Mouse (Mus musculus): Measurements from ENCODE around the gene Smg5. TPM values are rescaled to one million over a fixed set of nuclear protein-coding genes. Genes with fewer than 3 reads are reported as not detected.
"Not testable (repeated sequence)": the region's sequence is repeated elsewhere in the genome, so short reads cannot be mapped to it uniquely, and the experiment has no call there.

The Smg5 gene
- polyA plus RNA-seq, 1 experiment, result 65.6 TPM

DNA sequence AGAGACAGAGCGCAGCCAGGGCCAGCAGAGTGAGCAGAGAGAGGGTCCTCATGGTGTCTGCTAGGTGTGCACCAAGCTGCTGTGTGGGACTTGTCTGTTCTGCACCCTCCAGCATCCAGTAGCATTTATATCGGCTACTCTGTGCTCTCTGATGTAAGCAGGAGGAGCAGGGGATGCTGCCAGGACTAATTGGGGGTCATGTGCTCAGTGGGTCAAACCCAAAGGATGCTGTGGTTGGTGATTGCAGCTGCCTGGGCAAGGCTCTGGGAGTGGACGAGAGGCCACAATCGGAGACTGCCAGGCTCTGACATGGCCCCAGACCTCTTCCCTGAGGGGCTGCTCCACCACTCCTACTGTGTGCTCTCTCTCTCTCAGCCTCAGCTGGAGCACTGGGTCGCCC, 42.5 kb downstream of the Smg5 start, which contains the start of gene Bglap2:
Gene Bglap2 (minus strand): TSS at position 101 of the 400 bp plus-strand sequence.
- H3K27ac ChIP-seq (ENCODE audit: control insufficient read depth, insufficient read depth, low read depth, low read length, poor library complexity); H3K4me1 ChIP-seq (ENCODE audit: control insufficient read depth, insufficient read depth, low read length); H3K4me3 ChIP-seq (replicated peaks; ENCODE audit: control insufficient read depth, low read depth, low read length): not testable (repeated sequence)
- WGBS, result 61% methylated on average over 5 of the region's 5 CpGs

DNA sequence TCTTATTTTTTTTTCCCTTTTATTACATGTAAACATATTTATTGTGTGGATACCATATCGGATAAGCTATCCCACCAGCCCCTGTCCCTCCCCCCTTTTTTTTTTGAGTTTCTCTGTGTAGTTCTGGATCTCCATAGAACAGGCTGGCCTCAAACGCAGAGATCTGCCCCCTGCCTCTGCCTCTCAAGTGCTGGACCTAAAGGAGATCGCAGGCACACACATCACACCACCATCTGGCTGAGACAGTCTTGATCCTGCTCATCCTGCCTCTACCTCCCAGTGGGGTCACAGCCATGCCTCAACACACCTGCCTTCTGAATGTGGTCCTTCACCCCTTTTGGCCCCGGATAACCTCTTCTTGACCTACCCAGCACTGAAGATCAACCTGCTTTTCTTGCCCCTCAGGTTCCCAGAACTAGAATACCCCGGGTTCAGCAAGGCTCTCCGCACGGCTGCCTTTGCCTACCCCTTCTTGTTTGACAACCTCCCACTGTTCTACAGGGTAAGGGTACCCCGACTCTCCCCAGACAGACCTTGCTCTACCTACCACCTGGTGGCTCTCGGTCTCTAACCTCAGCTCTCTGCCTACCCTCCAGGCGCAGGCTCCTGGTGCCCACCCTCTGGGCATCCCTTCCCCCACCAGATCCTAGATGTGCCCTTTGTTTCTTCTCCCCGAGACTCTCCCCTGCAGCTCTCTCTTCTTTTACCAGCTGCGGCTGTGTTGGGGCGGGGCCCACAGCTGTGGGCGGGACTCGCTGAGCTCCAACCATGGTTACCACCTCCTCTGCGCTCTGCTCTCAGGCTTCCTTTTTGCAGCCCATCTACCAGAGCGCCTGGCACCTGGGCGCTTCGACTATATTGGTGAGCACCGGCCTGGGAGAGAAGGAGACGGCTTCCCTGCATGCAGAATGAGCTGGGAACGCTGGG, 45.6 kb downstream of the Smg5 start:
- not testable (repeated sequence) for H3K4me1 ChIP-seq (ENCODE audit: control insufficient read depth, insufficient read depth, low read length); H3K27ac ChIP-seq (ENCODE audit: control insufficient read depth, insufficient read depth, low read depth, low read length, poor library complexity); H3K4me3 ChIP-seq (replicated peaks; ENCODE audit: control insufficient read depth, low read depth, low read length)
- WGBS, result 19% methylated on average over 20 of the region's 22 CpGs

DNA sequence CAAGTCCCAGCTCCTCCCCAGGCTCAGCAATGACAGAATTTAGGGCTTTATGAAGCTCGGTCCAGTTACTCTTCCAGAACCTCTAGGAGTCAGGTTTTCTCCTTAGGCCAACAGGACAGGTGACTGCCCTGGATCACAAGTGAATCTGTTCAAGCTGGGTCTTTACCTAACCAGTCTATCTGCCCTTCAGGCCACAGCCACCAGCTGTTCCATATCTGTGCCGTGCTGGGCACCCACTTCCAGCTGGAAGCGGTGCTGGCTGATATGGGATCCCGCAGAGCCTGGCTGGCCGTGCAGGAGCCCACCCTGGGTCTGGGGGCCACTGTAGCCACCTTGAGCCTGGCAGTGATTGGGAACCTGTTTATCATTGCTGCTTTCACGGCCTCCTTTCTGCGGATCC, 46.3 kb downstream of the Smg5 start:
- not testable (repeated sequence) for H3K4me1 ChIP-seq (ENCODE audit: control insufficient read depth, insufficient read depth, low read length); H3K4me3 ChIP-seq (replicated peaks; ENCODE audit: control insufficient read depth, low read depth, low read length); H3K27ac ChIP-seq (ENCODE audit: control insufficient read depth, insufficient read depth, low read depth, low read length, poor library complexity)
- WGBS, result 61% methylated on average over 3 of the region's 7 CpGs

- TF ChIP-seq CTCF (IDR thresholded peaks at IDR 0.05; ENCODE audit: control insufficient read depth, insufficient read depth, low read length) (no peak), POLR2A (IDR thresholded peaks at IDR 0.05; ENCODE audit: borderline replicate concordance, control insufficient read depth, low read depth, low read length) (no peak)
- 81% methylated on average over 5 of the region's 5 CpGs for WGBS
- no peak within 1 kb of the TSS for H3K27ac ChIP-seq (ENCODE audit: control insufficient read depth, insufficient read depth, low read depth, low read length, poor library complexity)
- no peaks in the 10 kb centered on the region for H3K4me1 ChIP-seq (ENCODE audit: control insufficient read depth, insufficient read depth, low read length)
- H3K4me3 ChIP-seq (replicated peaks; ENCODE audit: control insufficient read depth, low read depth, low read length), result no peak within 1 kb of the TSS
Observed at GRCm38 (mm10) chr3:88384364-88384763, 48.3 kb downstream of the Smg5 start, which contains the start of gene Bglap. Gene Bglap, minus strand, starts transcription at chr3:88384464.

- no peak for TF ChIP-seq POLR2A (IDR thresholded peaks at IDR 0.05; ENCODE audit: borderline replicate concordance, control insufficient read depth, low read depth, low read length)
- TF ChIP-seq CTCF (IDR thresholded peaks at IDR 0.05; ENCODE audit: control insufficient read depth, insufficient read depth, low read length), result no peak
- H3K4me3 ChIP-seq (replicated peaks; ENCODE audit: control insufficient read depth, low read depth, low read length), result no peak overlapping the region
- WGBS, result 78% methylated on average over 9 of the region's 9 CpGs
- H3K4me1 ChIP-seq (ENCODE audit: control insufficient read depth, insufficient read depth, low read length), result peaks cover 1% of the 10 kb centered on the region; the same call in 1 of the 2 replicates
- no peak overlapping the region for H3K27ac ChIP-seq (ENCODE audit: control insufficient read depth, insufficient read depth, low read depth, low read length, poor library complexity)
Observed at GRCm38 (mm10) chr3:88393776-88394375, 57.8 kb downstream of the Smg5 start.

- TF ChIP-seq POLR2A (IDR thresholded peaks at IDR 0.05; ENCODE audit: borderline replicate concordance, control insufficient read depth, low read depth, low read length), result no peak
- no peak for TF ChIP-seq CTCF (IDR thresholded peaks at IDR 0.05; ENCODE audit: control insufficient read depth, insufficient read depth, low read length)
- Histone ChIP-seq H3K4me1 (ENCODE audit: control insufficient read depth, insufficient read depth, low read length) (peaks cover 1% of the 10 kb centered on the region; the same call in 1 of the 2 replicates), H3K27ac (ENCODE audit: control insufficient read depth, insufficient read depth, low read depth, low read length, poor library complexity) (peak overlapping the region; percentile 52), H3K4me3 (replicated peaks; ENCODE audit: control insufficient read depth, low read depth, low read length) (peak overlapping the region; percentile 38)
- 77% methylated on average over 6 of the region's 6 CpGs for WGBS
Observed at GRCm38 (mm10) chr3:88395288-88395687, 59.2 kb downstream of the Smg5 start.

GRCm38 (mm10) chr3:88395742-88396141, 59.7 kb downstream of the Smg5 start:
- H3K4me1 ChIP-seq (ENCODE audit: control insufficient read depth, insufficient read depth, low read length), result peaks cover 1% of the 10 kb centered on the region; the same call in 1 of the 2 replicates
- peak overlapping the region; percentile 38 for H3K4me3 ChIP-seq (replicated peaks; ENCODE audit: control insufficient read depth, low read depth, low read length)
- H3K27ac ChIP-seq (ENCODE audit: control insufficient read depth, insufficient read depth, low read depth, low read length, poor library complexity), result peak overlapping the region; percentile 52
- no peak for TF ChIP-seq CTCF (IDR thresholded peaks at IDR 0.05; ENCODE audit: control insufficient read depth, insufficient read depth, low read length)
- TF ChIP-seq POLR2A (IDR thresholded peaks at IDR 0.05; ENCODE audit: borderline replicate concordance, control insufficient read depth, low read depth, low read length), result peak; percentile 29; the same call in 1 of the 2 replicates
- 61% methylated on average over 8 of the region's 8 CpGs for WGBS

DNA sequence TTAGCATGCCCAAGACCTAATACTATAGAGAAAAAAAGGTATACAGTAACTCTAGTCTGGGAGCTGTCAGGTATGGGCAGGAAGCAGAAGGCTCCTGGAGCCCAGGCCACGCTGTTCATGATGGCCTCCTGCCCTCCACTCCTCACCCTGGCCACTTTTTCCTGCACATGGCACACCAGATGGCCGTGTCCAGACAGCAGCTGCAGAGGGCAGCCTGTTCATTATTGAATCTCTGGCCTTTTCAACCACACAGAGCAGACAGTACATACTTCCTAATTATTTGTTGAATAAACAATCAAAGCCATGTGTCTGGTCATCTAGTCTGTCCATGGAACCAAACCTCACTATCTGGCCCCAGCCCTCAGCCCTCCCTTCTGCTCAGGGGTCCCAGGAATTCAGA, 62.6 kb downstream of the Smg5 start:
- TF ChIP-seq CTCF (IDR thresholded peaks at IDR 0.05; ENCODE audit: control insufficient read depth, insufficient read depth, low read length) (no peak), POLR2A (IDR thresholded peaks at IDR 0.05; ENCODE audit: borderline replicate concordance, control insufficient read depth, low read depth, low read length) (no peak)
- WGBS, result 90% methylated on average over 2 of the region's 2 CpGs
- H3K4me3 ChIP-seq (replicated peaks; ENCODE audit: control insufficient read depth, low read depth, low read length), result no peak overlapping the region
- no peak overlapping the region for H3K27ac ChIP-seq (ENCODE audit: control insufficient read depth, insufficient read depth, low read depth, low read length, poor library complexity)
- H3K4me1 ChIP-seq (ENCODE audit: control insufficient read depth, insufficient read depth, low read length), result peaks cover 1% of the 10 kb centered on the region; the same call in 1 of the 2 replicates

All from bone marrow, adult 2 months (tissue).